9 mouse cellular contexts compared by ENCODE assay signal in genomic region chr3:89339416-89339815, GRCm38 (mm10). TPM values are rescaled to one million over a fixed set of nuclear protein-coding genes. Genes with fewer than 3 reads are reported as not detected.
DNase-seq lines count a peak whose midpoint lies in the region; ATAC-seq and TF ChIP-seq lines count a peak whose summit lies in the region.
"Had no signal": no experiment of that assay in that cellular context is flagged by ENCODE, and none has a peak within 500 bp of the region (broad histone marks: within the 10 kb centered on the region; RNA-seq: fewer than 3 reads in every experiment).

No protein-coding gene starts in this region.

- no peak overlapping the region for H3K9ac ChIP-seq in limb, embryonic 15.5 days
- H3K9ac ChIP-seq in neural tube, embryonic 13.5 days, result peak overlapping the region; percentile 65

- DNase-seq in monocyte, adult 2 months (ENCODE audit: low read depth in 1 of 2, low spot score in 2 of 2), result peak; percentile 55 to 58
- DNase-seq in adrenal gland, adult (ENCODE audit: inconsistent age in 2 of 2, low spot score in 1 of 2), result peak; percentile 69 to 87
- peak; percentile 78 for DNase-seq in kidney, adult 11 months

- no peak overlapping the region for H3K4me2 ChIP-seq in limb, embryonic 15.5 days
- peak overlapping the region; percentile 85 for H3K4me2 ChIP-seq in neural tube, embryonic 13.5 days

- no peak for ATAC-seq in monocyte, adult 5-6 weeks (replicated peaks; ENCODE audit: insufficient number of reproducible peaks, low FRiP score, low TSS enrichment, poor library complexity, severe bottlenecking)
- ATAC-seq in limb, embryonic 15.5 days (ENCODE audit: insufficient number of reproducible peaks, low FRiP score, low TSS enrichment, low read depth), result no peak
- no peak for ATAC-seq in neural tube, embryonic 13.5 days (ENCODE audit: low read depth)
- no peak for ATAC-seq in activated CD4-positive, CD25-positive, alpha-beta regulatory T cell, adult 4 months

- peak; percentile 69; the same call in 1 of the 2 replicates for TF ChIP-seq CTCF in embryonic fibroblast, embryonic 13.5 days (IDR thresholded peaks at IDR 0.05; ENCODE audit: borderline replicate concordance, insufficient read depth, low read length)

- 23% methylated on average over 8 of the region's 8 CpGs for WGBS in limb, embryonic 15.5 days
- 24% methylated on average over 8 of the region's 8 CpGs for WGBS in neural tube, embryonic 13.5 days

- no peaks in the 10 kb centered on the region for H3K27me3 ChIP-seq in limb, embryonic 15.5 days
- no peaks in the 10 kb centered on the region for H3K27me3 ChIP-seq in neural tube, embryonic 13.5 days

- H3K9me3 ChIP-seq in limb, embryonic 15.5 days, result no peaks in the 10 kb centered on the region
- H3K9me3 ChIP-seq in neural tube, embryonic 13.5 days, result no peaks in the 10 kb centered on the region

- no peak overlapping the region for H3K27ac ChIP-seq in embryonic fibroblast, embryonic 13.5 days (ENCODE audit: insufficient read depth, low read length)
- 0 out of 2 replicates have a peak overlapping the region, but pooled peaks have one; percentile 93 for H3K27ac ChIP-seq in limb, embryonic 15.5 days
- no peak overlapping the region for H3K27ac ChIP-seq in neural tube, embryonic 13.5 days (replicated peaks)

- H3K4me3 ChIP-seq in embryonic fibroblast, embryonic 13.5 days (ENCODE audit: insufficient read depth, low read length), result no peak overlapping the region
- H3K4me3 ChIP-seq in limb, embryonic 15.5 days, result no peak overlapping the region
- H3K4me3 ChIP-seq in neural tube, embryonic 13.5 days, result no peak overlapping the region

- peaks cover 42% of the 10 kb centered on the region for H3K36me3 ChIP-seq in limb, embryonic 15.5 days
- H3K36me3 ChIP-seq in neural tube, embryonic 13.5 days, result peaks cover 21% of the 10 kb centered on the region

- H3K4me1 ChIP-seq in embryonic fibroblast, embryonic 13.5 days (ENCODE audit: control insufficient read depth, insufficient read depth, low read length), result 0 out of 2 replicates have a peak, but pooled peaks cover 5% of the 10 kb centered on the region
- H3K4me1 ChIP-seq in limb, embryonic 15.5 days, result peaks cover 54% of the 10 kb centered on the region
- H3K4me1 ChIP-seq in neural tube, embryonic 13.5 days (replicated peaks), result peaks cover 55% of the 10 kb centered on the region

- TF ChIP-seq POLR2A in embryonic fibroblast, embryonic 13.5 days (IDR thresholded peaks at IDR 0.05; ENCODE audit: low read depth, low read length), result no peak

RNA-seq across cellular contexts. Expression of gene Efna4, which starts 1.6 kb away (rescaled TPM):
- not detected in 3 replicates for total RNA-seq in monocyte, adult 5-6 weeks (2017)
- 11.2 and 11.4 TPM in 2 replicates for polyA plus RNA-seq in embryonic fibroblast, embryonic 13.5 days (2011; ENCODE audit: insufficient read length, low read depth, missing spikeins)
- polyA plus RNA-seq in limb, embryonic 15.5 days (2015; fragmentation: Nextera tagmentation; extraction: Ambion mirVana), result 30.4 and 34.4 TPM in 2 replicates
- polyA plus RNA-seq in neural tube, embryonic 13.5 days (2015; fragmentation: Nextera tagmentation; extraction: Ambion mirVana), result 8.5 and 10.7 TPM in 2 replicates
- polyA plus RNA-seq in activated CD4-positive, CD25-positive, alpha-beta regulatory T cell, adult 4 months (2017; shearing (Covaris generic)), result under 1 TPM; 0.28 to 0.50 TPM

RNA-seq across cellular contexts. Expression of gene Adam15, which starts 10.4 kb away (rescaled TPM):
- 23.1 to 49.7 TPM (median 33.0 TPM) in 3 replicates for total RNA-seq in monocyte, adult 5-6 weeks (2017)
- polyA plus RNA-seq in embryonic fibroblast, embryonic 13.5 days (2011; ENCODE audit: insufficient read length, low read depth, missing spikeins), result 112 and 136 TPM in 2 replicates
- polyA plus RNA-seq in limb, embryonic 15.5 days (2015; fragmentation: Nextera tagmentation; extraction: Ambion mirVana), result 94.4 and 106 TPM in 2 replicates
- polyA plus RNA-seq in neural tube, embryonic 13.5 days (2015; fragmentation: Nextera tagmentation; extraction: Ambion mirVana), result 48.8 and 54.0 TPM in 2 replicates
- polyA plus RNA-seq in activated CD4-positive, CD25-positive, alpha-beta regulatory T cell, adult 4 months (2017; shearing (Covaris generic)), result 10 to 100 TPM in 1 of 2 experiments, 1 to 10 TPM in 1; 7.7 to 12.7 TPM

RNA-seq across cellular contexts. Expression of gene Efna3, which starts 16.7 kb away (rescaled TPM):
- not detected in 3 replicates for total RNA-seq in monocyte, adult 5-6 weeks (2017)
- polyA plus RNA-seq in embryonic fibroblast, embryonic 13.5 days (2011; ENCODE audit: insufficient read length, low read depth, missing spikeins), result 7.1 and 8.7 TPM in 2 replicates
- 57.9 and 59.2 TPM in 2 replicates for polyA plus RNA-seq in limb, embryonic 15.5 days (2015; fragmentation: Nextera tagmentation; extraction: Ambion mirVana)
- 87.4 and 90.1 TPM in 2 replicates for polyA plus RNA-seq in neural tube, embryonic 13.5 days (2015; fragmentation: Nextera tagmentation; extraction: Ambion mirVana)
- not detected for polyA plus RNA-seq in activated CD4-positive, CD25-positive, alpha-beta regulatory T cell, adult 4 months (2017; shearing (Covaris generic))

RNA-seq across cellular contexts. Expression of gene Dcst2, which starts 22.4 kb away (rescaled TPM):
- not detected in 3 replicates for total RNA-seq in monocyte, adult 5-6 weeks (2017)
- not detected in 2 replicates for polyA plus RNA-seq in embryonic fibroblast, embryonic 13.5 days (2011; ENCODE audit: insufficient read length, low read depth, missing spikeins)
- 0.20 and 0.23 TPM in 2 replicates for polyA plus RNA-seq in limb, embryonic 15.5 days (2015; fragmentation: Nextera tagmentation; extraction: Ambion mirVana)
- 0.17 TPM in 1 of 2 replicates, not detected in the other for polyA plus RNA-seq in neural tube, embryonic 13.5 days (2015; fragmentation: Nextera tagmentation; extraction: Ambion mirVana)
- under 1 TPM in 1 of 2 experiments, not detected in 1; 0.15 TPM for polyA plus RNA-seq in activated CD4-positive, CD25-positive, alpha-beta regulatory T cell, adult 4 months (2017; shearing (Covaris generic))
- polyA plus RNA-seq: heart, embryonic 14.5 days had no signal

RNA-seq across cellular contexts. Expression of gene Dcst1, which starts 25.6 kb away (rescaled TPM):
- not detected in 3 replicates for total RNA-seq in monocyte, adult 5-6 weeks (2017)
- not detected in 2 replicates for polyA plus RNA-seq in embryonic fibroblast, embryonic 13.5 days (2011; ENCODE audit: insufficient read length, low read depth, missing spikeins)
- 0.52 and 0.76 TPM in 2 replicates for polyA plus RNA-seq in limb, embryonic 15.5 days (2015; fragmentation: Nextera tagmentation; extraction: Ambion mirVana)
- polyA plus RNA-seq in neural tube, embryonic 13.5 days (2015; fragmentation: Nextera tagmentation; extraction: Ambion mirVana), result 0.88 and 1.1 TPM in 2 replicates
- polyA plus RNA-seq in activated CD4-positive, CD25-positive, alpha-beta regulatory T cell, adult 4 months (2017; shearing (Covaris generic)), result under 1 TPM; 0.54 to 0.79 TPM
